Mouse (Mus musculus) G1E (cell line): ENCODE data around the gene Zmat3.

Experiments
- CTCF ChIP-seq: IDR thresholded peaks from 2 replicates; pipeline ENCODE4 v1.5.1; 2012; ENCODE audit warnings: low read depth, low read length, inconsistent platforms, mixed read lengths
- GATA1 ChIP-seq: IDR thresholded peaks from 2 replicates; pipeline ENCODE4 v1.6.1; 2012; ENCODE audit warnings: borderline replicate concordance, low read length, inconsistent platforms, mixed read lengths
- POLR2AphosphoS5 ChIP-seq: IDR thresholded peaks from 2 replicates; pipeline ENCODE4 v1.6.1; 2012; ENCODE audit warnings: low read depth, low read length, inconsistent platforms; ENCODE audit not compliant: insufficient replicate concordance

DNA sequence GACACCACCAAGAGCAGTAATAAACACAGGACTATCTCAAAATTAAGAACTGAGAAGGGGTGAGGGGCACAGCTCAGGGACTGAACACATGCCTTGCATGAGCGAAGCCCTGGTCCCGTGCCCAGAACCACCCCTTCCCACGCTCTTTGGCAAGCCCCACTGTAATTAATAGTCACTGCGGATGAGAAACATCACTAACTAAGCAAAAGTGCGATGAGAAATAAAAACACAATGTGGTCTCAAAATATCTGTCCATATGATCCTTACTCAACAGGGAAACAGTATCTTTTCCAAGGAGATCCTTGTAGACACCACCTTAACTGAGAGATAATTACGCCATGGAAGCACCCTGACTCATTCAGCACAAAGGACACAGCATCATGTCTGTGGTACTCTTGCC, 17.9 kb downstream of the Zmat3 start:
- TF ChIP-seq CTCF (no peak), GATA1 (no peak), POLR2AphosphoS5 (no peak)
